Mouse (Mus musculus): ENCODE measurements around the gene Hoxa11. TPM values are rescaled to one million over a fixed set of nuclear protein-coding genes. Genes with fewer than 3 reads are reported as not detected.

The Hoxa11 gene
- polyA plus RNA-seq, 1 experiment from 2014 or later: not detected

DNA sequence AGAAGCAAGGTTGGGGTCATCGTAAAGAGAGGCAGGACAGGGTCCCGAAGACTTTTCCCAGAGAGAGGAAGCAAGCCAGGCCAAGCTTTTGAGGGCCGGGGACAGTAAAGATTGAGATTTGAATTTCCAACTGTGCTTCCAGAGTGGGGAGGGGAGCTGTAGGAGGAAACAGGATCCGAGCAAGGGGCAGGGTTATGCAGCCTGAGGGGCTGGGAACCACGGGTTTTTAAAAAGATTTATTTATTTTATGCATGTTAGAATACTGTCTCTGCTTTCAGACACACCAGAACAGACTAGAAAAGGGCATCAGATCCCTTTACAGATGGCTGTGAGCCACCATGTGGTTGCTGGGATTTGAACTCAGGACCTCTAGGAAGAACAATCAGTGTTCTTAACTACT lies 31.3 kb upstream of the Hoxa11 start:
- H3K9me3 ChIP-seq (ENCODE audit: low read depth, low read length): no peaks in the 10 kb centered on the region
- TF ChIP-seq CTCF (IDR thresholded peaks at IDR 0.05; ENCODE audit: low read depth): no peak
- H3K4me1 ChIP-seq (ENCODE audit: insufficient read depth): no peaks in the 10 kb centered on the region
- no peak overlapping the region for H3K4me3 ChIP-seq (ENCODE audit: low read depth, low read length)
- H3K36me3 ChIP-seq (ENCODE audit: insufficient read depth): no peaks in the 10 kb centered on the region
- H3K9ac ChIP-seq: no peak overlapping the region
- H3K27me3 ChIP-seq (ENCODE audit: insufficient read depth, low read length): peaks cover 66% of the 10 kb centered on the region
- H3K27ac ChIP-seq (ENCODE audit: low read depth): no peak overlapping the region
- 9% methylated on average over 5 of the region's 5 CpGs for WGBS
- ATAC-seq (ENCODE audit: insufficient read depth) (no peak), DNase-seq (no peak)
- H3K4me2 ChIP-seq: no peak overlapping the region

DNA sequence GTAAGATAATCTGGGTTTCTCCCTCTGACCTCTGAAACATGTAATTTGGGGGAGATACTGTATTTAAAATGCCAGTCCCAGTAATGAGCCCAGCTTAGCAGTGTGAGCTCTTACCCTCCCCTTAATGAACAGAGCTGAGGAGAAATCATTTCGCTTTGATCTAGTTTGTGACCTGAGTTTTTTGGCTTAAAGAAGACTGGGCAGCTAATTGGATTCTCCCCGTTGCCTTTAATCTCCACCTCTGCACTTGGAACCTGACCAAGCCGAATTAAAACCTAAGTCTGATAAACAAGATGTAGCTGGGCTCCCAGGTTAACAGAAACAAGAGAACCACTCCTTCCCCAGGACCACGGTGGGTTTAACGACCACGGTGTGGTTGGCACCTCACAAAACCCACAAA lies 30.8 kb upstream of the Hoxa11 start:
- no peak overlapping the region for H3K27ac ChIP-seq (ENCODE audit: low read depth)
- TF ChIP-seq CTCF (IDR thresholded peaks at IDR 0.05; ENCODE audit: low read depth): no peak

DNA sequence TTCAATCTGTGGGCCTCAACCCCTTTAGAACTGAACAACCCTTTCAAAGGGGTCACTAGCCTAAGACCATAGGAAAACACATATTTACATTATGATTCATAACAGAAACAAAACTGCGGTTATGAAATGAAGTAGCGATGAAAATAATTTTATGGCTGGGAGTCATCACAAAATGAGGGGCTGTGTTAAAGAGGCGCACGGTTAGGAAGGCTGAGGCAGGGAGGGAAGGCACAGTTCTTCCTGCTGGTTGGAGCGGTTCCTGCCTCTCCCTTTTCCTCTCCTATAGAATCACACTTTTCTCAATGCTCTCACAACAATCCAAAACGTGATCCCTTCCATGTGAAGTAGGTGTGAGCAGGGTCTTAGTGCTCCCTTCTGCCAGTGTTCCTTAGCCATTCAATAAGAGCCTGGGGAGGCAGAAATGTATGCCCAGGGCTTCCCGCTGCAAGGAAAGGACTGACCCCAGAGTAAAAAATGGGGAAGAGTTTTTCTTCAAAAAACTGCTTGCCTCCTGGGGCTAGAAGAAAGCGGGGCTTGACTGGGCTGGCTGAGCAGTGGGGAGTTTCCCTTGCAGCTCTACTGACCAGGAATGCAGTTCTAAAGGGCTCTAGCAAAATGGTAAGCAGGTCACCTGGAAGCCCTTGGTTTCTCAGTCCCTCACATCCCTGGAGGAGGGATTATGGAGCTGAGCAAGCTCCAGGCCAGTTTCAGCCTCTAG lies 30.1 kb upstream of the Hoxa11 start:
- DNase-seq: no peak
- ATAC-seq (ENCODE audit: insufficient read depth): no peak
- Histone ChIP-seq H3K4me1 (ENCODE audit: insufficient read depth) (no peaks in the 10 kb centered on the region), H3K9me3 (ENCODE audit: low read depth, low read length) (no peaks in the 10 kb centered on the region), H3K4me2 (no peak overlapping the region), H3K36me3 (ENCODE audit: insufficient read depth) (no peaks in the 10 kb centered on the region), H3K27me3 (ENCODE audit: insufficient read depth, low read length) (peaks cover 78% of the 10 kb centered on the region), H3K27ac (ENCODE audit: low read depth) (no peak overlapping the region), H3K4me3 (ENCODE audit: low read depth, low read length) (no peak overlapping the region), H3K9ac (no peak overlapping the region)
- TF ChIP-seq CTCF (IDR thresholded peaks at IDR 0.05; ENCODE audit: low read depth): no peak
- 11% methylated on average over 8 of the region's 8 CpGs for WGBS

More for the DNA sequence above, 30.8 kb upstream of the Hoxa11 start:
- whole genome bisulfite sequencing: 5% methylated on average over 6 of the region's 6 CpGs
- no peaks in the 10 kb centered on the region for H3K9me3 ChIP-seq (ENCODE audit: low read depth, low read length)
- ATAC-seq (ENCODE audit: insufficient read depth) (no peak), DNase-seq (no peak)
- H3K9ac ChIP-seq: no peak overlapping the region
- H3K36me3 ChIP-seq (ENCODE audit: insufficient read depth): no peaks in the 10 kb centered on the region
- H3K4me3 ChIP-seq (ENCODE audit: low read depth, low read length): no peak overlapping the region
- H3K27me3 ChIP-seq (ENCODE audit: insufficient read depth, low read length): peaks cover 71% of the 10 kb centered on the region
- H3K4me1 ChIP-seq (ENCODE audit: insufficient read depth): no peaks in the 10 kb centered on the region
- no peak overlapping the region for H3K4me2 ChIP-seq

DNA sequence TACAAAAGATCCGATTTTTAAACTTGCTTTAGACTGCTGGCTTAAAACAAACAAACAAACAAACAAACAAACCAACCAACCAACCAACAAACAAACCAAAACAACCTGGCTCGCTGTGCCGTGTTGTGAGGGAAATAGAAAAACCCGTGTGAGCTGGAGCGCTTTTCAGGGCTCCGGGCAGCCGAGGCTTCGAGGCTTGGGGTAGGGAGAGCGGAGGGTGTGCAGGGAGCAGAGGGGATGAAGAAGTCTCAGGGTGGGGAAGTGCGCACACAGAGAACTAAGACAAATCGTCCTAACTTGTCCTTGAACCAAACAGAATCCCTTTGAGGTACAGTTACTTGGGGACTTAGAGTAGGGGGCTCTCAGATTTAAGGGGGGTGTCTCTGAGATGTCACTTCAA lies 29.0 kb upstream of the Hoxa11 start:
- Histone ChIP-seq H3K4me3 (ENCODE audit: low read depth, low read length) (no peak overlapping the region), H3K9ac (no peak overlapping the region), H3K36me3 (ENCODE audit: insufficient read depth) (no peaks in the 10 kb centered on the region), H3K4me1 (ENCODE audit: insufficient read depth) (no peaks in the 10 kb centered on the region), H3K4me2 (no peak overlapping the region), H3K27me3 (ENCODE audit: insufficient read depth, low read length) (peaks cover 89% of the 10 kb centered on the region), H3K27ac (ENCODE audit: low read depth) (no peak overlapping the region), H3K9me3 (ENCODE audit: low read depth, low read length) (no peaks in the 10 kb centered on the region)
- WGBS: 7% methylated on average over 11 of the region's 11 CpGs
- ATAC-seq (ENCODE audit: insufficient read depth) (no peak), DNase-seq (no peak)
- no peak for TF ChIP-seq CTCF (IDR thresholded peaks at IDR 0.05; ENCODE audit: low read depth)

DNA sequence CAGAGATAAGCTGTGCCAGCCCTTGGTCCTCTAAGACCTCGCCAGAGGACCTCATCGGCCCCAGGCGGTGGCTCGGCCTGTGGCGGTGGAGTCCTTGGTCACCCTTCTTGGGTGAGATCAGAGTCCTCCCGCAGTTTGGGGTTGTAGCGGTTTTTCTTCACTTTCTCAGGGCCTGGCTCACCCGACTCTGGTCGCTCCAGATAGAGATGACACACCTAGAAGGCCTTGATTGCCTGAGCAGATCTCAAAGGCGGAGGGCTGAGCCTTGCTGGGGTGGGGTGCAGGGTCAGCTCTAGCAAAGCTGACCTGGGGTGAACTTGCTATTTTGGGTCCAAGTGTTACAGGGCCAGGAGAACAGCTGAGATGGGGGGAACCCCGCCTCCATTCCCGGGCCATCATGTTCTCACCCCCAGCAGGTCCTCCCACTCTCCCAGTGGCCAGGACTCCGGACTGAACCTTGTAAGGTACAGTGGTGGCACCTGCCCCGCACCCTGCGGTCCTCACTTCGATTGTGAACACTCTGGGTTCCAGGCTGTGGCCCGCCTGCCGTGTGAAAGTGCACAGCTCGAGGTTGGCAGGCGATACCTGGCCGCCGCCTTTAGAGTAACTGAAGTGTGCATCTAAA lies 28.2 kb upstream of the Hoxa11 start:
- Histone ChIP-seq H3K27me3 (ENCODE audit: insufficient read depth, low read length) (peaks cover 94% of the 10 kb centered on the region), H3K4me2 (no peak overlapping the region), H3K36me3 (ENCODE audit: insufficient read depth) (no peaks in the 10 kb centered on the region), H3K27ac (ENCODE audit: low read depth) (no peak overlapping the region), H3K9me3 (ENCODE audit: low read depth, low read length) (no peaks in the 10 kb centered on the region), H3K4me1 (ENCODE audit: insufficient read depth) (no peaks in the 10 kb centered on the region), H3K4me3 (ENCODE audit: low read depth, low read length) (no peak overlapping the region), H3K9ac (no peak overlapping the region)
- no peak for TF ChIP-seq CTCF (IDR thresholded peaks at IDR 0.05; ENCODE audit: low read depth)
- no peak for ATAC-seq (ENCODE audit: insufficient read depth)
- WGBS: 3% methylated on average over 22 of the region's 22 CpGs
- no peak for DNase-seq

DNA sequence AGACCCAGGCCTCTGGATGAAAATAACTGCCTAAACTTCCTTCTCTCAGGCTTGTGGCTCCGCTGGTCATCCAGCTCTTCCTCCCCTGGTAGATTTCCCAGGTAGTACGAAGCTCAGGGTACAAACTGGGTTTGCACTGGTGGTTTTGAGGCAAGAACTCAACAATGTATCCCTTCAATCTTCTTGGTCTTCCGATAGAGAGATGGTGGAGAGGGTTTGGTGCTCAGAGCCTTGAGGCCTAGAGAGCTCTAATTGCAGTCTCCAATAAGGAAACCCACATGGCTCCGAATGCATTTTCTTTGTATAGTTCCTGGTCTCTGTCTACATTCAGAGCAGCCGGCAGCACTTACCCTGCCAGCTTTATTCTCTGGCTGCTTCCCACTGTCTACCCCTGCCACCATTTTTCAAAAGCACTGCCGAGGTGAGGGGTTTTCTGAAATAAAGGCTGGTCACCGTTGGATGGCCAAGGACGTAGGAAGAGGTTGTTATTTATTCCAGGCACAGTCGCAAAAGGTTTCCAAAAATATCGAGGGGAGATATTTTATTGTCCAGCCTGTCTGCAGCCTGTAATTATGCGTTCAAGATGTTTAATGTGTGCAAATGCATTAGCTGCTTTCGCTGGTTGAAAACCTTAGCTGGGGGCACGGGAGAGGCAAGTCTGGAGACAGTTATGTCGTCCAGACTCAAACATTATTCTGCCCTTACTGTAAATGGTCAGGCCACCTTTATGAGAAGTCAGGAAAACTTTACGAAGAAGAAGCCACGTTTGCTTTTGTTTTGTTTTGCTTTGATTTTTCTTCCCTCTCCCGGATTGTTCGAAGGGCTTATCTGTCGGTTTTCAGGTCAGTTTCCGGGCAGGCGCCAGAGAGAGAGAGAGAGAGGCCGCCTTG lies 27.4 kb upstream of the Hoxa11 start:
- H3K36me3 ChIP-seq (ENCODE audit: insufficient read depth): no peaks in the 10 kb centered on the region
- H3K4me2 ChIP-seq: no peak overlapping the region
- H3K9me3 ChIP-seq (ENCODE audit: low read depth, low read length): no peaks in the 10 kb centered on the region
- H3K4me1 ChIP-seq (ENCODE audit: insufficient read depth): no peaks in the 10 kb centered on the region
- no peak overlapping the region for H3K9ac ChIP-seq
- no peak for DNase-seq
- H3K27ac ChIP-seq (ENCODE audit: low read depth): no peak overlapping the region
- H3K4me3 ChIP-seq (ENCODE audit: low read depth, low read length): no peak overlapping the region
- H3K27me3 ChIP-seq (ENCODE audit: insufficient read depth, low read length): peaks cover 99% of the 10 kb centered on the region
- no peak for ATAC-seq (ENCODE audit: insufficient read depth)
- WGBS: 12% methylated on average over 22 of the region's 22 CpGs
- TF ChIP-seq CTCF (IDR thresholded peaks at IDR 0.05; ENCODE audit: low read depth): no peak
